Mouse (Mus musculus) left cerebral cortex, postnatal 36 days (tissue): Measurements from ENCODE around the gene Med15. TPM values are rescaled to one million over a fixed set of nuclear protein-coding genes. Genes with fewer than 3 reads are reported as not detected.
"Not testable (repeated sequence)": the region's sequence is repeated elsewhere in the genome, so short reads cannot be mapped to it uniquely, and the experiment has no call there.

Experiments used
- DNase-seq, 2 experiments: peaks; one replicate each; pipeline ENCODE4 v3.0.0; 2021 to 2022; ENCODE audit warnings: low spot score in 2 of 2, mixed read lengths in 1 of 2
- intact Hi-C: fragments of 180-260 bp; cut with DNase I; formaldehyde crosslinking; loops from one replicate; pipeline ENCODE4 v1.15.1; 2025
- total RNA-seq, 2 experiments: library from RNA; stranded (reverse); gene quantifications; 2 replicates each; pipeline ENCODE4 v1.2.3; 2021

Gene Med15
- total RNA-seq, 2 experiments from 2014 or later = 63.3 to 90.2 TPM

GRCm38 (mm10) chr16:17633481-17634181 is 99.1 kb downstream of the Med15 start:
- intact Hi-C loops = no loop called here
- no peak for DNase-seq

GRCm38 (mm10) chr16:17632580-17632979 is 100.1 kb downstream of the Med15 start:
- intact Hi-C loops = no loop called here
- DNase-seq = no peak

- intact Hi-C loops = no loop called here
- DNase-seq = no peak
Observed at GRCm38 (mm10) chr16:17626269-17626555, 106.5 kb downstream of the Med15 start.

- intact Hi-C loops = no loop called here
- no peak for DNase-seq
Observed at GRCm38 (mm10) chr16:17625488-17626268, 107.0 kb downstream of the Med15 start.

GRCm38 (mm10) chr16:17621936-17622335 is 110.8 kb downstream of the Med15 start:
- intact Hi-C loops = no loop called here
- DNase-seq = no peak

GRCm38 (mm10) chr16:17619198-17620105 is 113.2 kb downstream of the Med15 start, which contains the start of gene Smpd4:
Gene Smpd4 (plus strand): TSS chr16:17619354.
- peak; percentile 88 to 90 for DNase-seq
- intact Hi-C loops = loop anchor here (2.0 kb wide), 1 partner anchor 61 kb away; no protein-coding TSS in a partner anchor

GRCm38 (mm10) chr16:17617922-17618565 is 114.6 kb downstream of the Med15 start:
- DNase-seq = peak; percentile 35 to 53
- intact Hi-C loops = loop anchor here (2.0 kb wide), 1 partner anchor 59 kb away; no protein-coding TSS in a partner anchor

- intact Hi-C loops = no loop called here
- DNase-seq = no peak
Observed at GRCm38 (mm10) chr16:17616212-17616611, 116.5 kb downstream of the Med15 start.

GRCm38 (mm10) chr16:17614740-17615139 is 118.0 kb downstream of the Med15 start:
- DNase-seq, intact Hi-C loops: not testable (repeated sequence)

GRCm38 (mm10) chr16:17611383-17611782 is 121.3 kb downstream of the Med15 start:
- intact Hi-C loops = no loop called here
- peak in 1 of 2 experiments; percentile 46 for DNase-seq

- intact Hi-C loops = no loop called here
- peak in 1 of 2 experiments; percentile 43 for DNase-seq
Observed at GRCm38 (mm10) chr16:17605684-17606083, 127.0 kb downstream of the Med15 start.

GRCm38 (mm10) chr16:17604941-17605340 is 127.8 kb downstream of the Med15 start:
- intact Hi-C loops = no loop called here
- DNase-seq = no peak

Other genes starting within 250 kb of the Med15 start
- gene Aifm3, start 243.3 kb downstream of the Med15 start, total RNA-seq = 100 to 1,000 TPM; 105 to 133 TPM
- 100 to 1,000 TPM; 151 to 156 TPM for gene Lztr1, start 224.2 kb downstream of the Med15 start, total RNA-seq
- 10 to 100 TPM; 42.9 to 49.3 TPM for gene Thap7, start 201.8 kb downstream of the Med15 start, total RNA-seq
- under 1 TPM; 0.42 to 0.72 TPM for gene Lrrc74b, start 171.6 kb downstream of the Med15 start, total RNA-seq
- gene P2rx6, start 171.0 kb downstream of the Med15 start, total RNA-seq = 1 to 10 TPM; 1.0 TPM
- 100 to 1,000 TPM in 1 of 2 experiments, 10 to 100 TPM in 1; 89.6 to 101 TPM for gene Slc7a4, start 149.7 kb downstream of the Med15 start, total RNA-seq
- 10 to 100 TPM; 43.6 to 80.2 TPM for gene Smpd4, start 113.5 kb downstream of the Med15 start, total RNA-seq
- 10 to 100 TPM; 25.5 to 25.8 TPM for gene Ccdc74a, start 86.4 kb downstream of the Med15 start, total RNA-seq
- 100 to 1,000 TPM in 1 of 2 experiments, 10 to 100 TPM in 1; 92.5 to 110 TPM for gene Klhl22, start 26.7 kb upstream of the Med15 start, total RNA-seq
- gene Scarf2, start 64.4 kb upstream of the Med15 start, total RNA-seq = 1 to 10 TPM; 3.4 to 3.8 TPM
- gene B830017H08Rik, start 100.2 kb upstream of the Med15 start, total RNA-seq = 1 to 10 TPM; 2.9 to 4.6 TPM
- 10 to 100 TPM; 11.7 to 14.4 TPM for gene Car15, start 105.5 kb upstream of the Med15 start, total RNA-seq
- gene Gm20518, start 158.8 kb upstream of the Med15 start, total RNA-seq = 1 to 10 TPM; 1.3 to 2.2 TPM
- gene Tssk1, start 161.3 kb upstream of the Med15 start, total RNA-seq = not detected
- gene Dgcr2, start 165.7 kb upstream of the Med15 start, total RNA-seq = 100 to 1,000 TPM in 1 of 2 experiments, 10 to 100 TPM in 1; 92.6 to 103 TPM
- gene Tssk2, start 165.7 kb upstream of the Med15 start, total RNA-seq = not detected
- 10 to 100 TPM; 26.1 to 31.1 TPM for gene Ess2, start 178.5 kb upstream of the Med15 start, total RNA-seq
- not detected for gene Gsc2, start 182.2 kb upstream of the Med15 start, total RNA-seq
- 10 to 100 TPM; 38.5 to 44.9 TPM for gene Slc25a1, start 195.3 kb upstream of the Med15 start, total RNA-seq
- not detected for gene Vpreb2, start 247.5 kb upstream of the Med15 start, total RNA-seq